Mouse (Mus musculus) limb, embryonic 14.5 days (tissue): ENCODE results near the gene Iqsec1. TPM values are rescaled to one million over a fixed set of nuclear protein-coding genes. Genes with fewer than 3 reads are reported as not detected.

Experiments used
- ATAC-seq: fragments of 200-750 bp; cut with Nextera tagmentation; 2 replicates; pipeline ENCODE4 v1.8.0; 2017; ENCODE audit warnings: low read depth, moderate number of reproducible peaks, moderate TSS enrichment; ENCODE audit not compliant: low FRiP score
- DNase-seq: peaks from one replicate; pipeline ENCODE4 v3.0.0-alpha.2; 2015; ENCODE audit warnings: low spot score
- H3K27ac ChIP-seq: fragments of 300-500 bp; sonication (generic); replicated peaks from 2 replicates; pipeline ENCODE4 v1.5.1; 2014; ENCODE audit warnings: low read depth, mild to moderate bottlenecking, low read length, moderate library complexity, mixed read lengths
- H3K27me3 ChIP-seq: fragments of 300-500 bp; sonication (generic); 2 replicates; pipeline ENCODE4 v1.6.1; 2014; ENCODE audit warnings: low read length, mixed read lengths; ENCODE audit not compliant: control insufficient read depth, insufficient read depth
- H3K36me3 ChIP-seq: fragments of 300-500 bp; sonication (generic); 2 replicates; pipeline ENCODE4 v1.6.1; 2014; ENCODE audit warnings: mild to moderate bottlenecking, low read length, moderate library complexity, mixed read lengths; ENCODE audit not compliant: control insufficient read depth, insufficient read depth
- H3K4me1 ChIP-seq: fragments of 300-500 bp; sonication (generic); 2 replicates; pipeline ENCODE4 v1.6.1; 2014; ENCODE audit warnings: antibody characterized with exemption, low read length, mixed read lengths; ENCODE audit not compliant: control insufficient read depth, insufficient read depth
- H3K4me2 ChIP-seq: fragments of 300-500 bp; sonication (generic); replicated peaks from 2 replicates; pipeline ENCODE4 v1.6.1; 2014; ENCODE audit warnings: low read depth, mild to moderate bottlenecking, low read length, moderate library complexity; ENCODE audit not compliant: severe bottlenecking
- H3K4me3 ChIP-seq: fragments of 300-500 bp; sonication (generic); replicated peaks from 2 replicates; pipeline ENCODE4 v1.5.1; 2014; ENCODE audit warnings: low read length
- H3K9ac ChIP-seq: fragments of 300-500 bp; sonication (generic); 2 replicates; pipeline ENCODE4 v1.6.1; 2014; ENCODE audit warnings: mild to moderate bottlenecking, low read depth, low read length, moderate library complexity; ENCODE audit not compliant: severe bottlenecking
- H3K9me3 ChIP-seq: fragments of 300-500 bp; sonication (generic); 2 replicates; pipeline ENCODE4 v1.6.1; 2016; ENCODE audit warnings: low read length; ENCODE audit not compliant: control insufficient read depth
- POLR2A ChIP-seq: fragments of 200-500 bp; IDR thresholded peaks from 2 replicates; pipeline ENCODE4 v1.8.0; 2012; ENCODE audit warnings: inconsistent platforms, mild to moderate bottlenecking, moderate library complexity, borderline replicate concordance; ENCODE audit not compliant: insufficient read depth, insufficient read length; ENCODE audit errors: extremely low read depth
- WGBS: fragments of 180-500 bp; shearing (Covaris S2); extraction: QIAGEN DNeasy Blood & Tissue Kit; methylation state at CpG from one replicate; pipeline ENCODE4 v1.1.7; 2014; 5-methylcytosine and 5-hydroxymethylcytosine counted together
- polyA plus RNA-seq, 2 experiments: library from polyadenylated mRNA; depleted of rRNA in 1 of 2; stranded (reverse) in 1 of 2; unstranded in 1 of 2; fragments of >200 nt; fragmentation: Nextera tagmentation in 1 of 2; extraction: Ambion mirVana in 1 of 2; gene quantifications; 2 replicates each; pipeline versions ENCODE4 v1.2.1 to v1.2.3; 2012 to 2014

The Iqsec1 gene
- polyA plus RNA-seq, 2 experiments, result 17.3 to 58.2 TPM

DNA sequence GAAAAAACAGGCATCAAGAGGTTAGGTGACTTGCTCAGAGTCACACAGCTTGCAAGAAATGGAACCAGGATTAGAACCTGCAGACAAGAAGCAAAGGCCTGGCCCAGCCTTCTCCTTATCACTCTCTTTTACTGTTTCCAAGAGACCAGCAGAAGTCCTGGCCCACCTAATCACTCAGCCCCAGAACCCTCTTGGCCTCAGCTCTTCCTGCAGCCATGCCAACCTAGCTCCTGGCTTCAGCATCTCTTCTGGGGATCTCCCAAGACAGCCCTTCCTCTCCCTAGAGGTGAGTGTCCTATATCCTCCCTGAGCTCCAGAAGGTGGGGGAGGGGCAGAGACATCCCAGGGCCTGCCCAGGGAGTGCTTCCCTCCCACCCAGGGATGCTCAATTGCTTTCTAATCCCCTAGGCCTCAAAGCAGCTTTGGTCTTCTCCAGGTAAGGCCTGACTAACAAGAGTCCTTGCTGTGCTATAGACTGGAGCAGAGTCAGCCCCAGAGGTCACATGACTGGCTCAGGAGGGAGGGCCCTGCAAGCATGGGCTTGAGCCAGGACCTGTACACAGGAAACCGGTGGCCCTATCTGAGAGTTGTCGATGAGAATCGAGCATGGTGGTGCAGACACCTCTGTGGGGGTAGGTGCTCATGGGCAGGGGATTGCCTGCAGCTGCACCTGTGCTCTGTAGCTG, 15.0 kb upstream of the Iqsec1 start:
- Histone ChIP-seq H3K4me1 (peaks cover 3% of the 10 kb centered on the region), H3K4me2 (no peak overlapping the region), H3K27ac (no peak overlapping the region), H3K27me3 (no peaks in the 10 kb centered on the region), H3K9ac (no peak overlapping the region), H3K36me3 (no peaks in the 10 kb centered on the region), H3K4me3 (no peak overlapping the region), H3K9me3 (no peaks in the 10 kb centered on the region)
- ATAC-seq, result no peak
- no peak for DNase-seq
- TF ChIP-seq POLR2A, result no peak
- 43% methylated on average over 3 of the region's 3 CpGs for WGBS

- H3K9me3 ChIP-seq, result no peaks in the 10 kb centered on the region
- no peaks in the 10 kb centered on the region for H3K27me3 ChIP-seq
- DNase-seq (no peak), ATAC-seq (no peak)
- H3K9ac ChIP-seq, result no peak overlapping the region
- 40% methylated on average over 7 of the region's 7 CpGs for WGBS
- H3K4me2 ChIP-seq, result no peak overlapping the region
- no peak for TF ChIP-seq POLR2A
- H3K4me1 ChIP-seq, result peaks cover 3% of the 10 kb centered on the region
- H3K4me3 ChIP-seq, result no peak overlapping the region
- no peak overlapping the region for H3K27ac ChIP-seq
- no peaks in the 10 kb centered on the region for H3K36me3 ChIP-seq
These were observed 13.1 kb upstream of the Iqsec1 start for GRCm38 (mm10) chr6:91001566-91001965.

- H3K9me3 ChIP-seq, result no peaks in the 10 kb centered on the region
- no peak for DNase-seq
- no peaks in the 10 kb centered on the region for H3K36me3 ChIP-seq
- no peak for TF ChIP-seq POLR2A
- no peak overlapping the region for H3K27ac ChIP-seq
- H3K4me3 ChIP-seq, result no peak overlapping the region
- ATAC-seq, result 0 out of 2 replicates have a peak, but pooled peaks have one; percentile 15
- 16% methylated on average over 15 of the region's 15 CpGs for WGBS
- peaks cover 3% of the 10 kb centered on the region for H3K4me1 ChIP-seq
- H3K4me2 ChIP-seq, result 0 out of 2 replicates have a peak overlapping the region, but pooled peaks have one; percentile 17
- no peak overlapping the region for H3K9ac ChIP-seq
- no peaks in the 10 kb centered on the region for H3K27me3 ChIP-seq
These were observed 12.5 kb upstream of the Iqsec1 start for GRCm38 (mm10) chr6:91000819-91001525.

DNA sequence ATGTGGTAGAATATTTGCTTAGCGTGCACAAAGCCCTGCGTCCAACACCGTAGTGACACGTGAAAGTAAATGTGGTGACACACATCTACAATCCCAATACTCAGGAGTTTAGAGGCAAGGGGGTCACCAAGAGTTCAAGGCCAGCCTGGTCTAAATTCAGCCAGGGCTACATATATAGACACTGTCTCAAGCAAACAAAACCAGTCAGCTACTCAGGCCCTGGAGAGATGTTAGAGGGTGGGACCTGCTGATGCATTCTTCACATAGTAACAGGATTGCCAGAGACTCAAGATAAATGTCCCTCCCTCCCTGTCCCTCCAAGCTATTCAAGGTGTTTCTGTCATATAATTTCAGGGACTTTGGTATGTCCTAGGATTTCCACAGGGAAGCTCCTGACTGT, 10.7 kb upstream of the Iqsec1 start:
- no peak overlapping the region for H3K4me3 ChIP-seq
- no peaks in the 10 kb centered on the region for H3K36me3 ChIP-seq
- TF ChIP-seq POLR2A, result no peak
- WGBS, result 86% methylated on average over 4 of the region's 4 CpGs
- H3K9ac ChIP-seq, result no peak overlapping the region
- H3K4me1 ChIP-seq, result peaks cover 3% of the 10 kb centered on the region
- no peak overlapping the region for H3K4me2 ChIP-seq
- ATAC-seq, result no peak
- H3K27me3 ChIP-seq, result no peaks in the 10 kb centered on the region
- H3K27ac ChIP-seq, result no peak overlapping the region
- DNase-seq, result no peak
- H3K9me3 ChIP-seq, result no peaks in the 10 kb centered on the region

- no peak overlapping the region for H3K4me2 ChIP-seq
- no peaks in the 10 kb centered on the region for H3K27me3 ChIP-seq
- no peaks in the 10 kb centered on the region for H3K36me3 ChIP-seq
- H3K27ac ChIP-seq, result no peak overlapping the region
- WGBS, result 91% methylated on average over 3 of the region's 3 CpGs
- ATAC-seq (no peak), DNase-seq (no peak)
- peaks cover 3% of the 10 kb centered on the region for H3K4me1 ChIP-seq
- no peaks in the 10 kb centered on the region for H3K9me3 ChIP-seq
- no peak for TF ChIP-seq POLR2A
- no peak overlapping the region for H3K4me3 ChIP-seq
- H3K9ac ChIP-seq, result no peak overlapping the region
These were observed 8.5 kb upstream of the Iqsec1 start for GRCm38 (mm10) chr6:90997025-90997424.
